Mouse (Mus musculus): ENCODE measurements around the gene Pdzd4. TPM values are rescaled to one million over a fixed set of nuclear protein-coding genes. Genes with fewer than 3 reads are reported as not detected.

The Pdzd4 gene
- polyA plus RNA-seq, 1 experiment from 2014 or later = 1.0 TPM

DNA sequence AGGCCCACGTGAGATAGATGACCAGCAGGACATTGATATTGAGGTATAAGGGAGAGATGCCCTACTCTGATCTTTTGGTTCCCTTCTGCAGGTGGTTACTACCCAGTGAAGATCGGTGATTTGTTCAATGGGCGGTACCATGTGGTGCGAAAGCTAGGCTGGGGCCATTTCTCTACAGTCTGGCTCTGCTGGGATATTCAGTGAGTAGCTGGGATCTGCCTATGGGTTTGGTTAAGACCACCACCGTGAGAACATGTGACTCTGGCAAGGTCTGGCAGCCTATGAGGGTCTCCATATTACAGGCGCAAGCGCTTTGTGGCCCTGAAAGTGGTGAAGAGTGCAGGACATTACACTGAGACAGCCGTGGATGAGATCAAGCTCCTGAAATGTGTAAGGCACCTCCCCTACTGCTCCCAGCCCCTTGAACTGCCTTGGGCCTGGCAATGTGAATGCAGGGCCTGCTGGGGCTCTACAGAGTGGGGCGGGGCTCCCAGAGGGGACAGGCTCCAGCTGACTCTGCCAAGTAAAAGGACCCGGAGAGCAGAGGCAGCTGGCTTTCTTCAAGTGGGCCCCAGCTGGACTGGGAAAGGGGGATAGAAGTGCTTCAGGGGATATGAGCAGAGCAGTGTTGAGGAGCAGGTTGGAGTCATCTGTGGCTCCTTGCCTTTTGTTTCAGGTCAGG is 49.8 kb downstream of the Pdzd4 start:
- 75% methylated on average over 10 of the region's 10 CpGs for WGBS
- no peak overlapping the region for H3K4me2 ChIP-seq
- peak; percentile 40; the same call in 1 of the 2 replicates for ATAC-seq (ENCODE audit: insufficient number of reproducible peaks, low FRiP score, low TSS enrichment, low read depth)
- H3K27me3 ChIP-seq = 0 out of 2 replicates have a peak, but pooled peaks cover 3% of the 10 kb centered on the region
- H3K9ac ChIP-seq = no peak overlapping the region
- H3K36me3 ChIP-seq = peaks cover 24% of the 10 kb centered on the region
- no peak overlapping the region for H3K27ac ChIP-seq
- H3K4me3 ChIP-seq = no peak overlapping the region
- H3K4me1 ChIP-seq = peaks cover 8% of the 10 kb centered on the region; the same call in 1 of the 2 replicates
- H3K9me3 ChIP-seq = no peaks in the 10 kb centered on the region

GRCm38 (mm10) chrX:73774168-73774760 is 50.5 kb downstream of the Pdzd4 start, which contains the start of gene Srpk3:
Gene Srpk3 (plus strand): TSS chrX:73774405.
- peaks cover 8% of the 10 kb centered on the region; the same call in 1 of the 2 replicates for H3K4me1 ChIP-seq
- no peak within 1 kb of the TSS for H3K9ac ChIP-seq
- H3K36me3 ChIP-seq = peaks cover 17% of the 10 kb centered on the region
- H3K4me2 ChIP-seq = no peak within 1 kb of the TSS
- peak; percentile 33; the same call in 1 of the 2 replicates for ATAC-seq (ENCODE audit: insufficient number of reproducible peaks, low FRiP score, low TSS enrichment, low read depth)
- no peak within 1 kb of the TSS for H3K4me3 ChIP-seq
- H3K27me3 ChIP-seq = 0 out of 2 replicates have a peak, but pooled peaks cover 3% of the 10 kb centered on the region
- 40% methylated on average over 9 of the region's 9 CpGs for WGBS
- H3K9me3 ChIP-seq = no peaks in the 10 kb centered on the region
- H3K27ac ChIP-seq = no peak within 1 kb of the TSS

DNA sequence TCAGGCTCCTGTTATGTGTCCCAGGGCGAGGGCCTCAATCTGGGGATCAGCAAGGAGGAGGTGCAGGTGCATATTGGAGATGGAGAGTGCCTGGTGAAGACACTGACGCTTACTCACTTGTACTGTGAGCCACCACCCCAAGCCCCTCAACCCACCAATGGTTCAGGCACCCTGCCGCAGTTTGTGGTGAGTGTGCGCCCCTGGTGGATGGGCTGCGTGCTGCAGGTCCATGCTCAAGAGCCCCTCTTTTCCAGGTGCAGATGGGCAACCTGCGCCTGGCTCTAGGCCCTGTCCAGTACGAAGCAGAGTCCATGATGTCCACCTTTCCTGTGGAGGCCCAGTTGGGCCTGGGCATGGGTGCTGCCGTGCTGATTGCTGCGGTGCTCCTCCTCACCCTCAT is 57.5 kb downstream of the Pdzd4 start:
- no peak overlapping the region for H3K27ac ChIP-seq
- no peak for ATAC-seq (ENCODE audit: insufficient number of reproducible peaks, low FRiP score, low TSS enrichment, low read depth)
- no peaks in the 10 kb centered on the region for H3K4me1 ChIP-seq
- H3K36me3 ChIP-seq = no peaks in the 10 kb centered on the region
- H3K4me3 ChIP-seq = no peak overlapping the region
- 0 out of 2 replicates have a peak, but pooled peaks cover 3% of the 10 kb centered on the region for H3K27me3 ChIP-seq
- no peak overlapping the region for H3K9ac ChIP-seq
- H3K4me2 ChIP-seq = no peak overlapping the region
- WGBS = 58% methylated on average over 9 of the region's 9 CpGs
- H3K9me3 ChIP-seq = no peaks in the 10 kb centered on the region

- H3K36me3 ChIP-seq = no peaks in the 10 kb centered on the region
- WGBS = 41% methylated on average over 1 of the region's 1 CpGs
- no peaks in the 10 kb centered on the region for H3K4me1 ChIP-seq
- no peaks in the 10 kb centered on the region for H3K9me3 ChIP-seq
- no peak for ATAC-seq (ENCODE audit: insufficient number of reproducible peaks, low FRiP score, low TSS enrichment, low read depth)
- no peaks in the 10 kb centered on the region for H3K27me3 ChIP-seq
- no peak overlapping the region for H3K27ac ChIP-seq
- H3K4me2 ChIP-seq = no peak overlapping the region
- no peak overlapping the region for H3K4me3 ChIP-seq
- no peak overlapping the region for H3K9ac ChIP-seq
Observed at GRCm38 (mm10) chrX:73765311-73765710, 59.5 kb downstream of the Pdzd4 start.

DNA sequence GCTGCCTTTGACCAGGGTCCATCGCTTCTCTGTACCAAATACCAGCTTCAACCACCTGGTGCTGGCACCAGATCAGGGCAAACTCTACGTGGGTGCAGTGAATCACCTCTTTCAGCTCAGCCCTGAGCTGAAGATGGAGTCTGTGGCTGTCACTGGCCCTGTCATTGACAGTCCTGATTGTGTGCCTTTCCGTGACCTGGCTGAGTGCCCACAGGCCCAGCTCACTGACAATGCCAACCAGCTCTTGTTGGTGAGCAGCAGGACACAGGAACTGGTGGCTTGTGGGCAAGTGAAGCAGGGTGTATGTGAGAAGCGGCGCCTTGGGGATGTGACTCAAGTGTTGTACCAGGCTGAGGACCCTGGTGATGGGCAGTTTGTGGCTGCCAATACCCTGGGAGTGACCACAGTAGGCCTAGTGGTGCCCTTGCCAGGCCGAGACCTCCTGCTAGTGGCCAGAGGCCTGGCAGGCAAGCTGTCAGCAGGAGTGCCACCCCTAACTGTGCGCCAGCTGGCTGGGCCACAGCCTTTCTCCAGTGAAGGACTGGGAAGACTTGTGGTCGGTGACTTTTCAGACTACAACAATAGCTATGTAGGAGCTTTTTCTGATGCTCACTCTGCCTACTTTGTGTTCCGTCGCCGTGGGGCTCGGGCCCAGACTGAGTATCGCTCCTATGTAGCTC is 66.0 kb downstream of the Pdzd4 start:
- 83% methylated on average over 13 of the region's 13 CpGs for WGBS
- no peaks in the 10 kb centered on the region for H3K4me1 ChIP-seq

DNA sequence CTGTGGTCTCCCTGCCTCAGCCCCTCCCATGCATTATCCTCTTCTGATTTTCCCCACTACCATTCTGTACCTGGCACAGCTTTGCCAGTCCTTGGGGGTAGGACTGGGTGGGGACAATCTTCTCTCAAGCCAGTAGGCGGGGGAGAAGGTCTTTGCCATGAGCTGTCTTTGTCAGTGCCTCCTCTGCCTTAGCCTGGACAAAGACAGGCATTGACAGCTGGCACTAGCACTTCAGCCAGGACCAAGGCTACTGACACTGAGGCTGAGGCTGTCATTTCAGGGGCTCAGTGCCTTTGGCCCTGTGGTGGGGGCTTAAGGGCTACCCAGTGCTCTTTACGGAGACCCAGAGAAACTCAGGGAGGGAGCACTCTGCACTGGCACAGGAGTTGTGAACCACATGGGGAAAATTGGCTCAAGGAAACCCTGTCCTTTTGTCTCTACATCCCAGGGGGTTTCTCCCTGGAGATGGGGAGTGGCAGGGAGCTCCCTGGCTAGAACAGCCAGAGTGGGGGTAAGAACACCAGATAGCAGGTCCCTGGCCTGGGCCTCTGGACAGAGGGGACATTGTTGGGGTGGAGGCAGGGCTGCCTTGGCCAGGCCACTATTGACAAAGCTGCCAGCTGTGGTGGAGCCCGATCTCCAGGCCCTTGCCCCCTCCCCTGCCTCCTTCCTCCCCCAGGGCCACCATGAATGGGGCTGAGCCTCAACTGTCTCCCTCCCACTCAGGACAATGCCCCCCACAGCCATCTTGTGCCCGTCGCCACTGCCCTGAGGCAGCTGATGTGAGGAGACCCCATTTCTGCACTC is 68.2 kb downstream of the Pdzd4 start, which contains the start of gene Plxnb3:
Gene Plxnb3, plus strand, starts transcription at position 757 of the 807 bp plus-strand sequence.
- Histone ChIP-seq H3K27me3 (peaks cover 8% of the 10 kb centered on the region; the same call in 1 of the 2 replicates), H3K4me1 (no peaks in the 10 kb centered on the region), H3K27ac (no peak within 1 kb of the TSS), H3K36me3 (no peaks in the 10 kb centered on the region), H3K9me3 (no peaks in the 10 kb centered on the region), H3K4me2 (no peak within 1 kb of the TSS), H3K4me3 (no peak within 1 kb of the TSS), H3K9ac (no peak within 1 kb of the TSS)
- no peak for ATAC-seq (ENCODE audit: insufficient number of reproducible peaks, low FRiP score, low TSS enrichment, low read depth)
- WGBS = 77% methylated on average over 5 of the region's 5 CpGs

More for the DNA sequence above, 66.0 kb downstream of the Pdzd4 start:
- no peak overlapping the region for H3K27ac ChIP-seq
- peaks cover 8% of the 10 kb centered on the region; the same call in 1 of the 2 replicates for H3K27me3 ChIP-seq
- no peak overlapping the region for H3K4me2 ChIP-seq
- no peak overlapping the region for H3K9ac ChIP-seq
- ATAC-seq (ENCODE audit: insufficient number of reproducible peaks, low FRiP score, low TSS enrichment, low read depth) = no peak
- no peaks in the 10 kb centered on the region for H3K36me3 ChIP-seq
- no peaks in the 10 kb centered on the region for H3K9me3 ChIP-seq
- no peak overlapping the region for H3K4me3 ChIP-seq

DNA sequence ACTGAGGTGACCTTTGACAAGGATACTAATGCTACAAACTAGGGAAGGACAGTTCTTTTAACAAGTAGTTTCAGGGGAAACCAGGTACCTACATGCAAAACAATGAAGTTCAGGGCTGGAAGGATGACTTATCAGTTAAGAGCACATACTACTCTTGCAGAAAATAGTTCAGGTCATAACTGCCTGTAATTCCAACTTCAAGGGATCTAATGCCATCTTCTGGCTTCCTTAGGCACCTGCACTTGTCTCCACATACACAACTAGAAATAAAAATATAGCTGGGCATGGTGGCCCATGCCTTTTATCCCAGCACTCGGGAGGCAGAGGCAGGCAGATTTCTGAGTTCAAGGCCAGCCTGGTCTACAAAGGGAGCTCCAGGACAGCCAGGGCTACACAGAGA is 75.8 kb downstream of the Pdzd4 start:
- no peaks in the 10 kb centered on the region for H3K27me3 ChIP-seq
- no peak overlapping the region for H3K27ac ChIP-seq
- no peaks in the 10 kb centered on the region for H3K4me1 ChIP-seq

DNA sequence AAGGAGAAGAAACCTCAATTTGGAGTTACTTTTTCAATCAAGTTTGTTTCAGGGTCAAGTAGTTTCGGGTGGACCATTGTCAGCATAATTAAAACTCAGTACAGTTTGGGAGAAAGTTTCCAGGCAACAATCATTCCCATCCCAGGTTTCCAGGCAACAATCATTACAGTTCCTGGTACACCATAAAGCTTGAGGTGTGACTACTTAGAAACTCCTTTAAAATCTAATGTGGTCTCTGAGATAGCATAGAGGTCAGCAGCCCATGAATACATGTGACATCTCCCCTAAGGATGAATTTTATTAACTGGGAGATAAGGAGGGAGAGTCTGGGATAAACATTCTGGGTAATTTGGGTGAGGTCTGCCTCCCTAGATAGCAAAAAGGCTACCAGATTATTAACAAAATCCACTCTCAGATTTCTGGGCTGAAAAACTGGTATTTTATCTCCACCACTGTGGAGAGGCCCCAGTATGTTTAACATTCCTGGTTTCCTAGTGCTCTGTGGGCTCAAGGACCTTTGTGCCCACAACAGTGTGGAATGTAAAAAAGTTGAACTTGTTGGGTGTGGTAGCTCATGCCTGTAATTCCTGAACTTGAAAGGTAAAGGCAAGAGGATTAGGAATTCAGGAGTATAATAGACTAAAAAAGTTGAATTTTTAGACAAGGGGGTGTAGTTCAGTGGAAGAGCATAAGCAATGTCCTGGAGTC is 79.8 kb downstream of the Pdzd4 start:
- WGBS = 72% methylated on average over 1 of the region's 1 CpGs
- Histone ChIP-seq H3K27me3 (no peaks in the 10 kb centered on the region), H3K4me2 (no peak overlapping the region), H3K4me3 (no peak overlapping the region), H3K9ac (no peak overlapping the region), H3K27ac (no peak overlapping the region), H3K9me3 (no peaks in the 10 kb centered on the region), H3K36me3 (no peaks in the 10 kb centered on the region), H3K4me1 (no peaks in the 10 kb centered on the region)
- ATAC-seq (ENCODE audit: insufficient number of reproducible peaks, low FRiP score, low TSS enrichment, low read depth) = no peak

More for the DNA sequence above, 75.8 kb downstream of the Pdzd4 start:
- Histone ChIP-seq H3K9ac (no peak overlapping the region), H3K4me2 (no peak overlapping the region), H3K4me3 (no peak overlapping the region), H3K36me3 (no peaks in the 10 kb centered on the region), H3K9me3 (no peaks in the 10 kb centered on the region)
- WGBS = 86% methylated on average over 1 of the region's 1 CpGs
- no peak for ATAC-seq (ENCODE audit: insufficient number of reproducible peaks, low FRiP score, low TSS enrichment, low read depth)

Other genes starting within 250 kb of the Pdzd4 start
- gene Dusp9, start 185.6 kb downstream of the Pdzd4 start, polyA plus RNA-seq (2015; fragmentation: Nextera tagmentation; extraction: Ambion mirVana) = 6.3 and 7.1 TPM in 2 replicates
- 15.6 and 16.2 TPM in 2 replicates for gene Pnck, start 164.9 kb downstream of the Pdzd4 start, polyA plus RNA-seq (2015; fragmentation: Nextera tagmentation; extraction: Ambion mirVana)
- gene Slc6a8, start 151.8 kb downstream of the Pdzd4 start, polyA plus RNA-seq (2015; fragmentation: Nextera tagmentation; extraction: Ambion mirVana) = 7.2 and 8.3 TPM in 2 replicates
- 271 and 276 TPM in 2 replicates for gene Bcap31, start 108.8 kb downstream of the Pdzd4 start, polyA plus RNA-seq (2015; fragmentation: Nextera tagmentation; extraction: Ambion mirVana)
- gene Abcd1, start 108.4 kb downstream of the Pdzd4 start, polyA plus RNA-seq (2015; fragmentation: Nextera tagmentation; extraction: Ambion mirVana) = 15.0 and 18.1 TPM in 2 replicates
- 0.60 and 0.87 TPM in 2 replicates for gene Plxnb3, start 67.9 kb downstream of the Pdzd4 start, polyA plus RNA-seq (2015; fragmentation: Nextera tagmentation; extraction: Ambion mirVana)
- 22.9 and 66.2 TPM in 2 replicates for gene Srpk3, start 50.6 kb downstream of the Pdzd4 start, polyA plus RNA-seq (2015; fragmentation: Nextera tagmentation; extraction: Ambion mirVana)
- 190 and 200 TPM in 2 replicates for gene Idh3g, start 38.1 kb downstream of the Pdzd4 start, polyA plus RNA-seq (2015; fragmentation: Nextera tagmentation; extraction: Ambion mirVana)
- 223 and 229 TPM in 2 replicates for gene Ssr4, start 37.9 kb downstream of the Pdzd4 start, polyA plus RNA-seq (2015; fragmentation: Nextera tagmentation; extraction: Ambion mirVana)
- gene Avpr2, start 67.1 kb upstream of the Pdzd4 start, polyA plus RNA-seq (2015; fragmentation: Nextera tagmentation; extraction: Ambion mirVana) = 0.24 and 0.26 TPM in 2 replicates
- 3.9 and 4.0 TPM in 2 replicates for gene L1cam, start 71.1 kb upstream of the Pdzd4 start, polyA plus RNA-seq (2015; fragmentation: Nextera tagmentation; extraction: Ambion mirVana)
- gene Arhgap4, start 96.9 kb upstream of the Pdzd4 start, polyA plus RNA-seq (2015; fragmentation: Nextera tagmentation; extraction: Ambion mirVana) = 3.3 and 3.6 TPM in 2 replicates
- gene Naa10, start 97.0 kb upstream of the Pdzd4 start, polyA plus RNA-seq (2015; fragmentation: Nextera tagmentation; extraction: Ambion mirVana) = 111 and 114 TPM in 2 replicates
- 38.2 and 38.8 TPM in 2 replicates for gene Renbp, start 105.9 kb upstream of the Pdzd4 start, polyA plus RNA-seq (2015; fragmentation: Nextera tagmentation; extraction: Ambion mirVana)
- gene Hcfc1, start 141.4 kb upstream of the Pdzd4 start, polyA plus RNA-seq (2015; fragmentation: Nextera tagmentation; extraction: Ambion mirVana) = 40.2 and 44.7 TPM in 2 replicates
- gene Irak1, start 198.9 kb upstream of the Pdzd4 start, polyA plus RNA-seq (2015; fragmentation: Nextera tagmentation; extraction: Ambion mirVana) = 54.0 and 58.6 TPM in 2 replicates

Measured in limb, embryonic 15.5 days (tissue).